Mouse (Mus musculus) megakaryocyte, embryonic 14.5 days (primary cell): Measurements from ENCODE around the gene Tfcp2.

ENCODE experiments used
- FLI1 ChIP-seq: IDR thresholded peaks from 2 replicates; pipeline ENCODE4 v1.6.1; 2012; ENCODE audit warnings: low read length, inconsistent platforms, mixed read lengths
- GATA1 ChIP-seq: IDR thresholded peaks from 3 replicates; pipeline ENCODE4 v1.6.1; 2012; ENCODE audit warnings: mixed read lengths, low read length, inconsistent platforms, borderline replicate concordance

GRCm38 (mm10) chr15:100469189-100469545 lies 82.6 kb downstream of the Tfcp2 start:
- TF ChIP-seq GATA1: no peak
- no peak for TF ChIP-seq FLI1
